Mouse (Mus musculus): Measurements from ENCODE around the gene Dlx2. TPM values are rescaled to one million over a fixed set of nuclear protein-coding genes. Genes with fewer than 3 reads are reported as not detected.
A peak's percentile ranks its signal among the peaks of the same experiment; 100 is the strongest.

The Dlx2 gene
- polyA plus RNA-seq, 1 experiment from 2014 or later: 44.8 TPM

DNA sequence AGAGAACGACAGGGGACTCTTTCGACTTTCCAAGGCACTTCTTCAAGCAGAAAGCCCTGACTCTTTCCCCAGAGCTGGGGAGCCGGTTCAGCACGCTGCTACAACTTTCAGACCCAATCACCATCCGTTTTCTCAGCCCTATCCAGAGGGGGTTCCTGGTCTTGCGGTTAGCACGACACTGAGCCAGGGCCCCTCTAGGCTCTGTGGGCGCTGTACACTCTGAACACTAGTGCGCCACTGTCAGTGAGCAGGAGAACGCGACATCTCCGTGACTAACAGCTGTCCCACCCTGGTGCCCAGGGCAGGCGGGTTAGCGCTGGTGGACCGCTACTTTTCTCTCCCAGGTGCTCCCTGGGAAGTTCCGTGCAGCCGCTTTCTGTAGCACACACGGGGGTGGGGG lies 5.2 kb upstream of the Dlx2 start:
- H3K4me1 ChIP-seq (ENCODE audit: control insufficient read depth, insufficient read depth, low read length): peaks cover 3% of the 10 kb centered on the region; the same call in 1 of the 2 replicates
- no peak for ATAC-seq
- no peak overlapping the region for H3K9ac ChIP-seq (ENCODE audit: low read length)
- H3K36me3 ChIP-seq (ENCODE audit: control insufficient read depth, insufficient read depth, low read length): no peaks in the 10 kb centered on the region
- H3K4me3 ChIP-seq (ENCODE audit: low read depth, low read length): no peak overlapping the region
- WGBS: 5% methylated on average over 18 of the region's 18 CpGs
- H3K4me2 ChIP-seq (ENCODE audit: low read length): no peak overlapping the region
- no peak overlapping the region for H3K27ac ChIP-seq (ENCODE audit: low read depth, low read length)
- H3K27me3 ChIP-seq (replicated peaks; ENCODE audit: control insufficient read depth, insufficient read depth, low read length): peaks cover 31% of the 10 kb centered on the region
- no peaks in the 10 kb centered on the region for H3K9me3 ChIP-seq (replicated peaks; ENCODE audit: control insufficient read depth, low read length)
- no peak for DNase-seq (ENCODE audit: low spot score)

DNA sequence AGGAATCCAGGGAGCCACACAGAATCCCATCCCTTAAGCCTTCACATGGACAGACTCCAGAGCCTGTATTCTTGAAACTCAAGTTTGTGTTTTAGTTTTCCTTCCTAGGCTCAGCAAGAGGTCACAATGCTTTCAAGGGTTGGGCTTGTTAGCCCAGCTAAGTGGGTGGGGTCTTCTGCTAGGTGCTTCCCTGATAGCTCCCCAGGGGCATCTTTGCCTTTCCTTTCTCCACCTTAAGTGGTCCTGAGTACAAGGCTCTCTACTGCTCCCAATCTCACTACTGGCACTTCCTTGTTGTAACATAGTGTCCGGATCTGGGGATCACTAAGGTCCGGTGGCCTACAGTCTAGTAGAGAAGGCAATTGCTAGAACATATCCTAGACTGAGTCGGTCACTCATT lies 3.8 kb upstream of the Dlx2 start:
- no peak for ATAC-seq
- H3K4me3 ChIP-seq (ENCODE audit: low read depth, low read length): no peak overlapping the region
- H3K27ac ChIP-seq (ENCODE audit: low read depth, low read length): no peak overlapping the region
- H3K27me3 ChIP-seq (replicated peaks; ENCODE audit: control insufficient read depth, insufficient read depth, low read length): peaks cover 39% of the 10 kb centered on the region
- no peak for DNase-seq (ENCODE audit: low spot score)
- WGBS: 41% methylated on average over 3 of the region's 3 CpGs
- no peak overlapping the region for H3K4me2 ChIP-seq (ENCODE audit: low read length)
- peaks cover 9% of the 10 kb centered on the region for H3K4me1 ChIP-seq (ENCODE audit: control insufficient read depth, insufficient read depth, low read length)
- no peaks in the 10 kb centered on the region for H3K9me3 ChIP-seq (replicated peaks; ENCODE audit: control insufficient read depth, low read length)
- H3K9ac ChIP-seq (ENCODE audit: low read length): no peak overlapping the region
- H3K36me3 ChIP-seq (ENCODE audit: control insufficient read depth, insufficient read depth, low read length): no peaks in the 10 kb centered on the region

DNA sequence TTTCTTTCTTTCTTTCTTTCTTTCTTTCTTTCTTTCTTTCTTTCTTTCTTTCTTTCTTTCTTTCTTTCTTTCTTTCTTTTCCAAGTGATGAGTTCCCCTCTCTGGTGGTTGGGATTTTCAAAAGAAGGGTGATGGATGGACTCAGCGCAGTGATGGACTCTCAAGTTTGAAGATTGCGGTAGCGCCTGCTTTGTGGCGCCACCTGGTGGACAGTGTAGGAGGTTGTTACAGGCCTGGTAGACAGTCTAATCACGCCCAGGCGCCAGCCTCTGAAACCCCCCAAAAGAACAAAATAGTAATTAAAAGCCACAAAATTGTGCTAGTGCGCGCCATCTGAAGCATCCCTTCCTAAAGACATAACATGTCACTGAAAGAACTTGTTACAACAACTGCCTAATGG lies 1.3 kb upstream of the Dlx2 start:
- no peak overlapping the region for H3K27ac ChIP-seq (ENCODE audit: low read depth, low read length)
- H3K27me3 ChIP-seq (replicated peaks; ENCODE audit: control insufficient read depth, insufficient read depth, low read length): peaks cover 41% of the 10 kb centered on the region
- H3K36me3 ChIP-seq (ENCODE audit: control insufficient read depth, insufficient read depth, low read length): peaks cover 5% of the 10 kb centered on the region; the same call in 1 of the 2 replicates
- no peak overlapping the region for H3K4me3 ChIP-seq (ENCODE audit: low read depth, low read length)
- ATAC-seq (0 out of 2 replicates have a peak, but pooled peaks have one; percentile 10), DNase-seq (ENCODE audit: low spot score) (peak; percentile 90)
- no peak overlapping the region for H3K4me2 ChIP-seq (ENCODE audit: low read length)
- H3K4me1 ChIP-seq (ENCODE audit: control insufficient read depth, insufficient read depth, low read length): peaks cover 9% of the 10 kb centered on the region
- H3K9me3 ChIP-seq (replicated peaks; ENCODE audit: control insufficient read depth, low read length): no peaks in the 10 kb centered on the region
- no peak overlapping the region for H3K9ac ChIP-seq (ENCODE audit: low read length)
- WGBS: 0% methylated on average over 8 of the region's 8 CpGs

GRCm38 (mm10) chr2:71545882-71546639 lies 493 bp downstream of the Dlx2 start:
- under 1% methylated on average over 56 of the region's 59 CpGs for WGBS
- peaks cover 5% of the 10 kb centered on the region; the same call in 1 of the 2 replicates for H3K36me3 ChIP-seq (ENCODE audit: control insufficient read depth, insufficient read depth, low read length)
- peak overlapping the region; percentile 90 for H3K4me2 ChIP-seq (ENCODE audit: low read length)
- peaks cover 41% of the 10 kb centered on the region for H3K27me3 ChIP-seq (replicated peaks; ENCODE audit: control insufficient read depth, insufficient read depth, low read length)
- H3K4me3 ChIP-seq (ENCODE audit: low read depth, low read length): peak overlapping the region; percentile 66
- H3K27ac ChIP-seq (ENCODE audit: low read depth, low read length): peak overlapping the region; percentile 95
- H3K9ac ChIP-seq (ENCODE audit: low read length): peak overlapping the region; percentile 84
- DNase-seq (ENCODE audit: low spot score): peak; percentile 77
- H3K4me1 ChIP-seq (ENCODE audit: control insufficient read depth, insufficient read depth, low read length): peaks cover 14% of the 10 kb centered on the region
- ATAC-seq: peak; percentile 67
- no peaks in the 10 kb centered on the region for H3K9me3 ChIP-seq (replicated peaks; ENCODE audit: control insufficient read depth, low read length)

GRCm38 (mm10) chr2:71545401-71545881 lies 1.1 kb downstream of the Dlx2 start:
- H3K9me3 ChIP-seq (replicated peaks; ENCODE audit: control insufficient read depth, low read length): no peaks in the 10 kb centered on the region
- H3K27ac ChIP-seq (ENCODE audit: low read depth, low read length): peak overlapping the region; percentile 95
- H3K9ac ChIP-seq (ENCODE audit: low read length): peak overlapping the region; percentile 84
- under 1% methylated on average over 32 of the region's 32 CpGs for WGBS
- peaks cover 44% of the 10 kb centered on the region for H3K27me3 ChIP-seq (replicated peaks; ENCODE audit: control insufficient read depth, insufficient read depth, low read length)
- peak overlapping the region; percentile 90 for H3K4me2 ChIP-seq (ENCODE audit: low read length)
- DNase-seq (ENCODE audit: low spot score) (peak; percentile 42), ATAC-seq (no peak)
- H3K4me1 ChIP-seq (ENCODE audit: control insufficient read depth, insufficient read depth, low read length): peaks cover 17% of the 10 kb centered on the region
- H3K4me3 ChIP-seq (ENCODE audit: low read depth, low read length): peak overlapping the region; percentile 66
- H3K36me3 ChIP-seq (ENCODE audit: control insufficient read depth, insufficient read depth, low read length): peaks cover 5% of the 10 kb centered on the region; the same call in 1 of the 2 replicates

DNA sequence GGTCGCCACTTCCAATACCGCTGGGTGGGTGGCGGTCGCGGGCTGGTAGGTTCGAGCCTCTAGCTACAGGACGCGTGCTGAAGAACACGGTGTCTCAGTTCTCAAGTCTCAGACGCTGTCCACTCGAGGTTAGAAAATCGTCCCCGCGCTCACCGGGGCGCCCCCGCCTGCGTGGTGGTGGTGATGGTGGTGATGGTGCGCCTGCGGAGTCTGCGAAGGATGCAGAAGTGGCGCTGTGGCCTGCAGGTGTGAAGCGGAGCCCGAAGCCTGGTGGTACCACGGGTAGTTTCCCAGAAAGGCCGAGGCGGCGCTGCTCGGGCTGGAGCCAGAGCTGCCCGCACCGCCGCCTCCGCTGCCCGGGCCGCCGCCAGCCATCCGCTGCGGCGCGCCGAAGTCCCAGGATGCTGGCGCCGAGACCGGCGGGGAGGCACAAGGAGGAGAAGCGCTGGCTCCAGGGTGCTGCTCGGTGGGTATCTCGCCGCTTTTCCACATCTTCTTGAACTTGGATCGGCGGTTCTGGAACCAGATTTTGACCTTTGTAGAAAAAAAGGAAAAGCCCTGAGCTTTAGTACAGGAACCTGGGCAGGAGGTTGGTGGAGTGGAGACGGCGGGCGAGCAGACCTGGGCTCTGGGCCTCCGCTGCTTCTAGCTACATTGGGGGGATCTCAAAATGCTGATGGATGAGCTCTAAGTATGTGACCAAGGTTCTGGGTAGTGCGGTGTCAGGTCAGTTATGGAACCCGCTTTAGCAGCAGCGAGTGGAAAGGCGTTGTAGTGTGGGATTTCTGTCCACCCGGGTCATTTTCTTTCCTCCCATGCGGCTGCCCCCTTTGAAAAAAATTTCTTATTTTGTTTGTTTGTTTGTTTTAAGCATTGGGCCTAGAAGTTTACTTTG lies 1.9 kb downstream of the Dlx2 start:
- Histone ChIP-seq H3K9me3 (replicated peaks; ENCODE audit: control insufficient read depth, low read length) (no peaks in the 10 kb centered on the region), H3K4me2 (ENCODE audit: low read length) (peak overlapping the region; percentile 90), H3K27me3 (replicated peaks; ENCODE audit: control insufficient read depth, insufficient read depth, low read length) (peaks cover 37% of the 10 kb centered on the region), H3K27ac (ENCODE audit: low read depth, low read length) (peak overlapping the region; percentile 95), H3K4me3 (ENCODE audit: low read depth, low read length) (peak overlapping the region; percentile 66), H3K36me3 (ENCODE audit: control insufficient read depth, insufficient read depth, low read length) (peaks cover 5% of the 10 kb centered on the region; the same call in 1 of the 2 replicates), H3K4me1 (ENCODE audit: control insufficient read depth, insufficient read depth, low read length) (peaks cover 18% of the 10 kb centered on the region), H3K9ac (ENCODE audit: low read length) (peak overlapping the region; percentile 84)
- DNase-seq (ENCODE audit: low spot score): peak; percentile 33
- WGBS: 1% methylated on average over 61 of the region's 61 CpGs
- no peak for ATAC-seq

DNA sequence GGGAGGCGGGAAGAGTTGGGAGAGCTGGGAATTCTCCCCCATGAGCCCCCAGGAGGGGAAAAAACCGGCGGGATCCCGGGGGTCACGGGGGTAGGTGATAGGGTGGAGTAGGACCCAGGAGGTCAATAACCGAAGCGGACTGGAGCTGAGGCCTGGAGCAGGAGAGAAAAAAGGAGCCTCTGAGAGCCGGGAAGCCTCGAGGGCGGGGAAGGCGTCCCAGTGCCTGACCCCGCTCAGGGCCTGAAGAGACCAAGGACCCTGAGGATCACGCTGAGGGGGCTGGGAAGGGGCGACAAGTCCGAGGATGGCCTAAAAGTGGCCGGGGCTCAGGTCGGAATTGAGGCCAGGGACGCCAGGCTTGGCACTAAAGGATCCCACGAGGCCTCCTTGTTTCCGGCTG lies 2.6 kb downstream of the Dlx2 start:
- Histone ChIP-seq H3K4me3 (ENCODE audit: low read depth, low read length) (peak overlapping the region; percentile 66), H3K27me3 (replicated peaks; ENCODE audit: control insufficient read depth, insufficient read depth, low read length) (peaks cover 36% of the 10 kb centered on the region), H3K4me2 (ENCODE audit: low read length) (peak overlapping the region; percentile 90), H3K27ac (ENCODE audit: low read depth, low read length) (peak overlapping the region; percentile 95), H3K9ac (ENCODE audit: low read length) (peak overlapping the region; percentile 84), H3K4me1 (ENCODE audit: control insufficient read depth, insufficient read depth, low read length) (peaks cover 18% of the 10 kb centered on the region), H3K9me3 (replicated peaks; ENCODE audit: control insufficient read depth, low read length) (no peaks in the 10 kb centered on the region), H3K36me3 (ENCODE audit: control insufficient read depth, insufficient read depth, low read length) (peaks cover 5% of the 10 kb centered on the region; the same call in 1 of the 2 replicates)
- WGBS: under 1% methylated on average over 20 of the region's 20 CpGs
- ATAC-seq: no peak
- peak; percentile 23 for DNase-seq (ENCODE audit: low spot score)

DNA sequence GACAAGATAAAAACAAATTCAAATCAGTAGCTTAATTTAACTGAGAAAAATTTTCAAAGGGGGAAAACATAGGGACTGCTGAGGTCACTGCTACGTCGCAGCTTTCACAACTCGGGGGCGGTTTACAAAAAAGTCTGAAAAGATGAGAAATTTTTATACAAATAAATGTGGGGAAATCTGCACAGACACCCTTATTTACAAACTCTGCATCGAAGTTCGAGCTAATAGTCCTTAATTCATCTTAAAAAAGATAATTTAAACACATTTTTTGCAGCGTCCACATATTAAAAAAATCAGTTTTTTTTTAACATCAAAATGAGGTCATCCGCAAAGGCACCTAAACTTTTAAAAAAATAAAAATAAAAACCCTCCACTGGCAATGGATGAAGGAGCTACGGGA lies 3.0 kb downstream of the Dlx2 start:
- H3K9ac ChIP-seq (ENCODE audit: low read length): peak overlapping the region; percentile 84
- H3K4me1 ChIP-seq (ENCODE audit: control insufficient read depth, insufficient read depth, low read length): peaks cover 18% of the 10 kb centered on the region
- peaks cover 5% of the 10 kb centered on the region; the same call in 1 of the 2 replicates for H3K36me3 ChIP-seq (ENCODE audit: control insufficient read depth, insufficient read depth, low read length)
- no peaks in the 10 kb centered on the region for H3K9me3 ChIP-seq (replicated peaks; ENCODE audit: control insufficient read depth, low read length)
- H3K4me2 ChIP-seq (ENCODE audit: low read length): peak overlapping the region; percentile 90
- 7% methylated on average over 9 of the region's 9 CpGs for WGBS
- DNase-seq (ENCODE audit: low spot score) (no peak), ATAC-seq (no peak)
- peak overlapping the region; percentile 95 for H3K27ac ChIP-seq (ENCODE audit: low read depth, low read length)
- H3K27me3 ChIP-seq (replicated peaks; ENCODE audit: control insufficient read depth, insufficient read depth, low read length): peaks cover 40% of the 10 kb centered on the region
- peak overlapping the region; percentile 66 for H3K4me3 ChIP-seq (ENCODE audit: low read depth, low read length)

Data from forebrain, embryonic 14.5 days (tissue).